11 mouse cellular contexts compared by ENCODE assay signal in genomic region chr3:105717856-105718555, GRCm38 (mm10). TPM values are rescaled to one million over a fixed set of nuclear protein-coding genes. Genes with fewer than 3 reads are reported as not detected.
DNase-seq lines count a peak whose midpoint lies in the region; ATAC-seq and TF ChIP-seq lines count a peak whose summit lies in the region.
"Had no signal": no experiment of that assay in that cellular context is flagged by ENCODE, and none has a peak within 500 bp of the region (broad histone marks: within the 10 kb centered on the region; RNA-seq: fewer than 3 reads in every experiment).

No protein-coding gene starts in this region.

- H3K4me2 ChIP-seq in heart, embryonic 12.5 days = no peak overlapping the region
- H3K4me2 ChIP-seq: heart, embryonic 13.5 days; limb, embryonic 13.5 days had no signal

- H3K36me3 ChIP-seq in heart, embryonic 12.5 days = peaks cover 3% of the 10 kb centered on the region; the same call in 1 of the 2 replicates
- no peaks in the 10 kb centered on the region for H3K36me3 ChIP-seq in forebrain, embryonic 10.5 days (replicated peaks)
- H3K36me3 ChIP-seq in limb, embryonic 10.5 days = no peaks in the 10 kb centered on the region
- H3K36me3 ChIP-seq: limb, embryonic 13.5 days had no signal

- no peak for TF ChIP-seq POLR2A in cerebellum, adult 2 months (IDR thresholded peaks at IDR 0.05; ENCODE audit: borderline replicate concordance, insufficient read depth, low read length)

- no peaks in the 10 kb centered on the region for H3K9me3 ChIP-seq in heart, embryonic 12.5 days (replicated peaks)
- H3K9me3 ChIP-seq in forebrain, embryonic 10.5 days = no peaks in the 10 kb centered on the region
- H3K9me3 ChIP-seq in limb, embryonic 10.5 days (replicated peaks) = no peaks in the 10 kb centered on the region
- H3K9me3 ChIP-seq: heart, embryonic 13.5 days; limb, embryonic 13.5 days had no signal

- DNase-seq in heart, adult 11 months = peak; percentile 96
- peak; percentile 65 to 79 for DNase-seq in cerebellum, adult 2 months
- DNase-seq in forebrain, embryonic 10.5 days (ENCODE audit: extremely low spot score, low spot score) = no peak
- DNase-seq in limb, embryonic 10.5 days (ENCODE audit: low spot score) = no peak
- DNase-seq in MN1 (ENCODE audit: low spot score) = no peak
- DNase-seq in ovary, adult 18-20 months (ENCODE audit: low spot score) = no peak
- DNase-seq in layer of hippocampus, postnatal 10 days (ENCODE audit: low spot score in 2 of 2) = no peak
- DNase-seq: adrenal gland, postnatal 10 days had no signal

- no peaks in the 10 kb centered on the region for H3K27me3 ChIP-seq in heart, embryonic 12.5 days (replicated peaks)
- no peaks in the 10 kb centered on the region for H3K27me3 ChIP-seq in cerebellum, adult 2 months (ENCODE audit: control insufficient read depth, insufficient read depth, low read length)
- no peaks in the 10 kb centered on the region for H3K27me3 ChIP-seq in forebrain, embryonic 10.5 days (ENCODE audit: poor library complexity, severe bottlenecking)
- no peaks in the 10 kb centered on the region for H3K27me3 ChIP-seq in limb, embryonic 10.5 days (ENCODE audit: low read depth, poor library complexity, severe bottlenecking)
- H3K27me3 ChIP-seq: heart, embryonic 13.5 days; limb, embryonic 13.5 days had no signal

- H3K9ac ChIP-seq in heart, embryonic 12.5 days = no peak overlapping the region
- H3K9ac ChIP-seq: heart, embryonic 13.5 days; limb, embryonic 13.5 days had no signal

- no peak overlapping the region for H3K27ac ChIP-seq in heart, embryonic 12.5 days (ENCODE audit: poor library complexity, severe bottlenecking)
- peak overlapping the region; percentile 29 for H3K27ac ChIP-seq in cerebellum, adult 2 months (ENCODE audit: insufficient read depth, low read length)
- peak overlapping the region; percentile 54 for H3K27ac ChIP-seq in forebrain, embryonic 10.5 days
- peak overlapping the region; percentile 21; the same call in 1 of the 2 replicates for H3K27ac ChIP-seq in limb, embryonic 10.5 days
- H3K27ac ChIP-seq: heart, embryonic 13.5 days; limb, embryonic 13.5 days had no signal

- TF ChIP-seq CTCF in cerebellum, adult 2 months (IDR thresholded peaks at IDR 0.05; ENCODE audit: borderline replicate concordance, insufficient read depth, low read depth, low read length) = no peak

- H3K4me1 ChIP-seq in heart, embryonic 12.5 days (replicated peaks) = peaks cover 32% of the 10 kb centered on the region
- peaks cover 48% of the 10 kb centered on the region for H3K4me1 ChIP-seq in cerebellum, adult 2 months (ENCODE audit: control insufficient read depth, insufficient read depth, low read length)
- H3K4me1 ChIP-seq in forebrain, embryonic 10.5 days = peaks cover 56% of the 10 kb centered on the region
- peaks cover 42% of the 10 kb centered on the region for H3K4me1 ChIP-seq in limb, embryonic 10.5 days

- ATAC-seq in heart, embryonic 12.5 days (ENCODE audit: insufficient number of reproducible peaks, low FRiP score) = no peak

- H3K4me3 ChIP-seq in heart, embryonic 12.5 days = no peak overlapping the region
- no peak overlapping the region for H3K4me3 ChIP-seq in cerebellum, adult 2 months (replicated peaks; ENCODE audit: insufficient read depth, low read depth, low read length)
- no peak overlapping the region for H3K4me3 ChIP-seq in forebrain, embryonic 10.5 days
- no peak overlapping the region for H3K4me3 ChIP-seq in limb, embryonic 10.5 days
- H3K4me3 ChIP-seq: heart, embryonic 13.5 days; limb, embryonic 13.5 days had no signal

- 64% methylated on average over 11 of the region's 11 CpGs for WGBS in heart, embryonic 12.5 days
- 8% methylated on average over 11 of the region's 11 CpGs for WGBS in cerebellum, adult 2 months
- 62% methylated on average over 11 of the region's 11 CpGs for WGBS in forebrain, embryonic 10.5 days
- WGBS in limb, embryonic 10.5 days = 63% methylated on average over 11 of the region's 11 CpGs

RNA-seq across cellular contexts. Expression of gene Inka2, which starts 13.6 kb away (rescaled TPM):
- polyA plus RNA-seq in heart, embryonic 12.5 days (2016; fragmentation: Nextera tagmentation; extraction: Ambion mirVana) = 2.2 and 3.2 TPM in 2 replicates
- polyA plus RNA-seq in cerebellum, adult 2 months (2012; rRNA removed) = 15.0 and 15.9 TPM in 2 replicates
- polyA plus RNA-seq in forebrain, embryonic 10.5 days (2016; fragmentation: Nextera tagmentation; extraction: Ambion mirVana) = 1.5 and 2.0 TPM in 2 replicates
- 0.33 and 0.50 TPM in 2 replicates for polyA plus RNA-seq in limb, embryonic 10.5 days (2016; fragmentation: Nextera tagmentation; extraction: Ambion mirVana)
- 10 to 100 TPM; 39.3 to 41.5 TPM for total RNA-seq in layer of hippocampus, postnatal 10 days (2021)

RNA-seq across cellular contexts. Expression of gene Ddx20, which starts 30.6 kb away (rescaled TPM):
- 23.0 and 23.8 TPM in 2 replicates for polyA plus RNA-seq in heart, embryonic 12.5 days (2016; fragmentation: Nextera tagmentation; extraction: Ambion mirVana)
- 12.6 and 13.8 TPM in 2 replicates for polyA plus RNA-seq in cerebellum, adult 2 months (2012; rRNA removed)
- polyA plus RNA-seq in forebrain, embryonic 10.5 days (2016; fragmentation: Nextera tagmentation; extraction: Ambion mirVana) = 51.3 and 54.1 TPM in 2 replicates
- polyA plus RNA-seq in limb, embryonic 10.5 days (2016; fragmentation: Nextera tagmentation; extraction: Ambion mirVana) = 51.6 and 53.4 TPM in 2 replicates
- 10 to 100 TPM; 12.7 to 13.4 TPM for total RNA-seq in layer of hippocampus, postnatal 10 days (2021)

Comparison
In these comparisons a context has a peak if more than half of its experiments do, and no peak if none do; other contexts are left out.
1. DNase-seq: peak in heart, adult 11 months (single experiment) and cerebellum, adult 2 months (2 of 2); none in forebrain, embryonic 10.5 days (single experiment), limb, embryonic 10.5 days (single experiment), MN1 (single experiment), ovary, adult 18-20 months (single experiment) and layer of hippocampus, postnatal 10 days (0 of 2).